Mouse (Mus musculus) right cerebral cortex, adult 18-20 months (tissue): ENCODE data around the gene Gm10720.
"Not testable (repeated sequence)": the region's sequence is repeated elsewhere in the genome, so short reads cannot be mapped to it uniquely, and the experiment has no call there.

Experiments used
- DNase-seq: peaks from one replicate; pipeline ENCODE4 v3.0.0; 2022; ENCODE audit warnings: mixed read lengths

Gene Gm10720

DNA sequence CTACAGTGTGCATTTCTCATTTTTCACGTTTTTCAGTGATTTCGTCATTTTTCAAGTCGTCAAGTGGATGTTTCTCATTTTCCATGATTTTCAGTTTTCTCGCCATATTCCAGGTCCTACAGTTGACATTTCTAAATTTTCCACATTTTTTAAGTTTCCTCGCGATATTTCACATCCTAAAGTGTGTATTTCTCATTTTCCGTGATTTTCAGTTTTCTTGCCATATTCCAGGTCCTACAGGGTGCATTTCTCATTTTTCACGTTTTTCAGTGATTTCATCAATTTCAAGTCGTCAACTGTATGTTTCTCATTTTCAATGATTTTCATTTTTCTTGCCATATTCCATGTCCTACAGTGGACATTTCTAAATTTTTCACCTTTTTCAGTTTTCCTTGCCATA is at the start of gene Gm10720:
Gm10720 (plus strand) TSS at position 301 of the 400 bp plus-strand sequence.
- not testable (repeated sequence) for DNase-seq

GRCm38 (mm10) chr9:3000445-3000972 is 14.9 kb upstream of the Gm10720 start, which contains the start of gene Gm10722:
TSS of gene Gm10722 (plus strand) at chr9:3000922.
- DNase-seq: not testable (repeated sequence)

DNA sequence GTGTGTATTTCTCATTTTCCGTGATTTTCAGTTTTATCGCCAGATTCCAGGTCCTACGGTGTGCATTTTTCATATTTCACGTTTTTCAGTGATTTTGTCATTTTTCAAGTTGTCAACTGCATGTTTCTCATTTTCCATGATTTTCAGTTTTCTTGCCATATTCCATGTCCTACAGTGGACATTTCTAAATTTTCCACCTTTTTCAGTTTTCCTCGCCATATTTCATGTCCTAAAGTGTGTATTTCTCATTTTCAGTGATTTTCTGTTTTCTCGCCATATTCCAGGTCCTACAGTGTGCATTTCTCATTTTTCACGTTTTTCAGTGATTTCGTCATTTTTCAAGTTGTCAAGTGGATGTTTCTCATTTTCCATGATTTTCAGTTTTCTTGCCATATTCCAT is 14.4 kb upstream of the Gm10720 start:
- peak; percentile 5 for DNase-seq

- DNase-seq: peak; percentile 97
Observed at GRCm38 (mm10) chr9:3001948-3002659, 13.3 kb upstream of the Gm10720 start.

DNA sequence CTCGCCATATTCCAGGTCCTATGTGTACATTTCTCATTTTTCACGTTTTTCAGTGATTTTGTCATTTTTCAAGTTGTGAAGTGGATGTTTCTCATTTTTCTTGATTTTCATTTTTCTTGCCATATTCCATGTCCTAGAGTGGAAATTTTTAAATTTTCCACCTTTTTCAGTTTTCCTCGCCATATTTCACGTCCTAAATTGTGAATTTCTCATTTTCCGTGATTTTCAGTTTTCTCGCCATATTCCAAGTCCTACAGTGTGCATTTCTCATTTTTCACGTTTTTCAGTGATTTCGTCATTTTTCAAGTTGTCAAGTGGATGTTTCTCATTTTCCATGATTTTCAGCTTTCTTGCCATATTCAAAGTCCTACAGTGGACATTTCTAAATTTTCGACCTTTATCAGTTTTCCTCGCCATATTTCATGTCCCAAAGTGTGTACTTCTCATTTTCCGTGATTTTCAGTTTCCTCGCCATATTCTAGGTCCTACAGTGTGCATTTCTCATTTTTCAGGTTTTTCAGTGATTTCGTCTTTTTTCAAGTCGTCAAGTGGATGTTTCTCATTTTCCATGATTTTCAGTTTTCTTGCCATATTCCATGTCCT is 12.6 kb upstream of the Gm10720 start, which contains the start of gene Gm11168:
Gm11168 (plus strand) TSS at position 553 of the 603 bp plus-strand sequence.
- DNase-seq: not testable (repeated sequence)

DNA sequence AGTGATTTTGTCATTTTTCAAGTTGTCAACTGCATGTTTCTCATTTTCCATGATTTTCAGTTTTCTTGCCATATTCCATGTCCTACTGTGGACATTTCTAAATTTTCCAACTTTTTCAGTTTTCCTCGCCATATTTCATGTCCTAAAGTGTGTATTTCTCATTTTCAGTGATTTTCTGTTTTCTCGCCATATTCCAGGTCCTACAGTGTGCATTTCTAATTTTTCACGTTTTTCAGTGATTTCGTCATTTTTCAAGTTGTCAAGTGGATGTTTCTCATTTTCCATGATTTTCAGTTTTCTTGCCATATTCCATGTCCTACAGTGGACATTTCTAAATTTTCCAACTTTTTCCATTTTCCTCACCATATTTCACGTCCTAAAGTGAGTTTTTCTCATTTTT is 9.3 kb upstream of the Gm10720 start:
- DNase-seq: not testable (repeated sequence)

DNA sequence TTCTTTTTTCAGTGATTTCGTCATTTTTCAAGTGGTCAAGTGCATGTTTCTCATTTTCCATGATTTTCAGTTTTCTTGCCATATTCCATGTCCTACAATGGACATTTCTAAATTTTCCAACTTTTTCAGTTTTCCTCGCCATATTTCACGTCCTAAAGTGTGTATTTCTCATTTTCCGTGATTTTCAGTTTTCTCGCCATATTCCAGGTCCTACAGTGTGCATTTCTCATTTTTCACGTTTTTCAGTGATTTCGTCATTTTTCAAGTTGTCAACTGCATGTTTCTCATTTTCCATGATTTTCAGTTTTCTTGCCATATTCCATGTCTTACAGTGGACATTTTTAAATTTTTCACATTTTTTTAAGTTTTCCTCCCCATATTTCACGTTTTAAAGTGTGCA is 8.8 kb upstream of the Gm10720 start:
- peak; percentile 87 for DNase-seq

GRCm38 (mm10) chr9:3007272-3007671 is 8.2 kb upstream of the Gm10720 start:
- not testable (repeated sequence) for DNase-seq

- DNase-seq: not testable (repeated sequence)
Observed at GRCm38 (mm10) chr9:3009331-3009730, 6.1 kb upstream of the Gm10720 start.

GRCm38 (mm10) chr9:3012054-3012621 is 3.3 kb upstream of the Gm10720 start:
- DNase-seq: not testable (repeated sequence)

DNA sequence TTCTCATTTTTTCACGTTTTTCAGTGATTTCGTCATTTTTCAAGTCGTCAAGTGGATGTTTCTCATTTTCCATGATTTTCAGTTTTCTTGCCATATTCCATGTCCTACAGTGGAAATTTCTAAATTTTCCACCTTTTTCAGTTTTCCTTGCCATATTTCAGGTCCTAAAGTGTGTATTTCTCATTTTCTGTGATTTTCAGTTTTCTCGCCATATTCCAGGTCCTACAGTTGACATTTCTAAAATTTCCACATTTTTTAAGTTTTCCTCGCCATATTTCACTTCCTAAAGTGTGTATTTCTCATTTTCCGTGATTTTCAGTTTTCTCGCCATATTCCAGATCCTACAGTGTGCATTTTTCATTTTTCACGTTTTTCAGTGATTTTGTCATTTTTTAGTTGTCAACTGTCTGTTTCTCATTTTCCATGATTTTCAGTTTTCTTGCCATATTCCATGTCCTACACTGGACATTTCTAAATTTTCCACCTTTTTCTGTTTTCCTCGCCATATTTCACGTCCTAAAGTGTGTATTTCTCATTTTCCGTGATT is 2.6 kb upstream of the Gm10720 start, which contains the start of gene Gm10721:
Gm10721 (plus strand) TSS at position 408 of the 547 bp plus-strand sequence.
- DNase-seq: not testable (repeated sequence)

DNA sequence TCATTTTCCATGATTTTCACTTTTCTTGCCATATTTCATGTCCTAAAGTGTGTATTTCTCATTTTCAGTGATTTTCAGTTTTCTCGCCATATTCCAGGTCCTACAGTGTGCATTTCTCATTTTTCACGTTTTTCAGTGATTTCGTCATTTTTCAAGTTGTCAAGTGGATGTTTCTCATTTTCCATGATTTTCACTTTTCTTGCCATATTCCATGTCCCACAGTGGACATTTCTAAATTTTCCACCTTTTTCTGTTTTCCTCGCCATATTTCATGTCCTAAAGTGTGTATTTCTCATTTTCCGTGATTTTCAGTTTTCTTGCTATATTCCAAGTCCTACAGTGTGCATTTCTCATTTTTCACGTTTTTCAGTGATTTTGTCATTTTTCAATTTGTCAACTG is 442 bp downstream of the Gm10720 start:
- not testable (repeated sequence) for DNase-seq

DNA sequence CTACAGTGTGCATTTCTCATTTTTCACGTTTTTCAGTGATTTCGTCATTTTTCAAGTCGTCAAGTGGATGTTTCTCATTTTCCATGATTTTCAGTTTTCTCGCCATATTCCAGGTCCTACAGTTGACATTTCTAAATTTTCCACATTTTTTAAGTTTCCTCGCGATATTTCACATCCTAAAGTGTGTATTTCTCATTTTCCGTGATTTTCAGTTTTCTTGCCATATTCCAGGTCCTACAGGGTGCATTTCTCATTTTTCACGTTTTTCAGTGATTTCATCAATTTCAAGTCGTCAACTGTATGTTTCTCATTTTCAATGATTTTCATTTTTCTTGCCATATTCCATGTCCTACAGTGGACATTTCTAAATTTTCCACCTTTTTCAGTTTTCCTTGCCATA is 1.7 kb downstream of the Gm10720 start, which contains the start of gene Gm10719:
Gm10719 (plus strand) TSS at position 301 of the 400 bp plus-strand sequence.
- DNase-seq: not testable (repeated sequence)

- not testable (repeated sequence) for DNase-seq
Observed at GRCm38 (mm10) chr9:3018944-3019343, 3.5 kb downstream of the Gm10720 start.

- peak; percentile 33 for DNase-seq
Observed at GRCm38 (mm10) chr9:3019835-3020727, 4.6 kb downstream of the Gm10720 start.

DNA sequence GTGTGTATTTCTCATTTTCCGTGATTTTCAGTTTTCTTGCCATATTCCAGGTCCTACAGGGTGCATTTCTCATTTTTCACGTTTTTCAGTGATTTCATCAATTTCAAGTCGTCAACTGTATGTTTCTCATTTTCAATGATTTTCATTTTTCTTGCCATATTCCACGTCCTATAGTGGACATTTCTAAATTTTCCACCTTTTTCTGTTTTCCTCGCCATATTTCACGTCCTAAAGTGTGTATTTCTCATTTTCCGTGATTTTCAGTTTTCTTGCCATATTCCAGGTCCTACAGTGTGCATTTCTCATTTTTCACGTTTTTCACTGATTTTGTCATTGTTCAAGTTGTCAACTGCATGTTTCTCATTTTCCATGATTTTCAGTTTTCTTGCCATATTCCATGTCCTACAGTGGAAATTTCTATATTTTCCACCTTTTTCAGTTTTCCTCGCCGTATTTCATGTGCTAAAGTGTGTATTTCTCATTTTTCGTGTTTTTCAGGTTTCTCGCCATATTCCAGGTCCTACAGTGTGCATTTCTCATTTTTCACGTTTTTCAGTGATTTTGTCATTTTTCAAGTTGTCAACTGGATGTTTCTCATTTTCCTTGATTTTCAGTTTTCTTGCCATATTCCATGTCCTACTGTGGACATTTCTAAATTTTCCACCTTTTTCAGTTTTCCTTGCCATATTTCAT is 7.0 kb downstream of the Gm10720 start:
- peak; percentile 60 for DNase-seq

DNA sequence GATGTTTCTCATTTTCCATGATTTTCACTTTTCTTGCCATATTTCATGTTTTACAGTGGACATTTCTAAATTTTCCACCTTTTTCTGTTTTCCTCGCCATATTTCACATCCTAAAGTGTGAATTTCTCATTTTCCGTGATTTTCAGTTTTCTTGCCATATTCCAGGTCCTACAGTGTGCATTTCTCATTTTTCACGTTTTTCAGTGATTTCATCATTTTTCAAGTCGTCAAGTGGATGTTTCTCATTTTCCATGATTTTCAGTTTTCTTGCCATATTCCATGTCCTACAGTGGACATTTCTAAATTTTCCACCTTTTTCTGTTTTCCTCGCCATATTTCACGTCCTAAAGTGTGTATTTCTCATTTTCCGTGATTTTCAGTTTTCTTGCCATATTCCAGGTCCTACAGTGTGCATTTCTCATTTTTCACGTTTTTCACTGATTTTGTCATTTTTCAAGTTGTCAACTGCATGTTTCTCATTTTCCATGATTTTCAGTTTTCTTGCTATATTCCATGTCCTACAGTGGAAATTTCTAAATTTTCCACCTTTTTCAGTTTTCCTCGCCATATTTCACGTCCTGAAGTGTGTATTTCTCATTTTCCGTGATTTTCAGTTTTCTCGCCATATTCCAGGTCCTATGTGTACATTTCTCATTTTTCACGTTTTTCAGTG is 8.0 kb downstream of the Gm10720 start, which contains the start of gene Gm10718:
Gm10718 (plus strand) TSS at position 236 of the 673 bp plus-strand sequence.
- not testable (repeated sequence) for DNase-seq

- DNase-seq: peak; percentile 37
Observed at GRCm38 (mm10) chr9:3023985-3024648, 8.7 kb downstream of the Gm10720 start.

DNA sequence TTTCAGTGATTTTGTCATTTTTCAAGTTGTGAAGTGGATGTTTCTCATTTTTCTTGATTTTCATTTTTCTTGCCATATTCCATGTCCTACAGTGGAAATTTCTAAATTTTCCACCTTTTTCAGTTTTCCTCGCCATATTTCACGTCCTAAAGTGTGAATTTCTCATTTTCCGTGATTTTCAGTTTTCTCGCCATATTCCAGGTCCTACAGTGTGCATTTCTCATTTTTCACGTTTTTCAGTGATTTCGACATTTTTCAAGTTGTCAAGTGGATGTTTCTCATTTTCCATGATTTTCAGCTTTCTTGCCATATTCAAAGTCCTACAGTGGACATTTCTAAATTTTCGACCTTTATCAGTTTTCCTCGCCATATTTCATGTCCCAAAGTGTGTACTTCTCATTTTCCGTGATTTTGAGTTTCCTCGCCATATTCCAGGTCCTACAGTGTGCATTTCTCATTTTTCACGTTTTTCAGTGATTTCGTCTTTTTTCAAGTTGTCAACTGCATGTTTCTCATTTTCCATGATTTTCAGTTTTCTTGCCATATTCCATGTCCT is 9.5 kb downstream of the Gm10720 start, which contains the start of gene Gm10717:
Gm10717 (plus strand) TSS at position 506 of the 556 bp plus-strand sequence.
- peak; percentile 8 for DNase-seq
